Mouse (Mus musculus) cerebellum, adult 11 months (tissue): ENCODE measurements around the gene Fam222a.
A peak's percentile ranks its signal among the peaks of the same experiment; 100 is the strongest.

Experiments used
- DNase-seq: peaks from one replicate; pipeline ENCODE4 v3.0.0; 2022

The Fam222a gene

DNA sequence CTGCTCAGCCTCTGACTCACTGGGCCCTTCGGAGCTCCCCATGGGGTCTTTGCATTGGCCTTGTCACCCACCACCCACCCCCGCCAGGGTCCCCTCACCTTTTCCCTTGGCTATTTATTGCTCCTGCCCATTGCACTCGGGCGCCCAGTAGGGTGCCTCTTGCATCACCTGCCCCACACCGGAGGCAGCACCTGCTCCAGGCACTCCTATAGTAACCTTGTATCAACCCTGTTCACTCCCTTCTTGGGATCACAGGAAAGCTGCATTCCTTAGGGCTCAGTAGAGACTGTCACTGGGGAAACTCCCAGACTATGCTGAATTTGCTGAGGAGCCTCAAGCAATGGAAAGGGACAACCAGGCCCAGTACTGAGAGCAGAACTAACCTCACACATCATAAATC is 6.9 kb upstream of the Fam222a start:
- no peak for DNase-seq

DNA sequence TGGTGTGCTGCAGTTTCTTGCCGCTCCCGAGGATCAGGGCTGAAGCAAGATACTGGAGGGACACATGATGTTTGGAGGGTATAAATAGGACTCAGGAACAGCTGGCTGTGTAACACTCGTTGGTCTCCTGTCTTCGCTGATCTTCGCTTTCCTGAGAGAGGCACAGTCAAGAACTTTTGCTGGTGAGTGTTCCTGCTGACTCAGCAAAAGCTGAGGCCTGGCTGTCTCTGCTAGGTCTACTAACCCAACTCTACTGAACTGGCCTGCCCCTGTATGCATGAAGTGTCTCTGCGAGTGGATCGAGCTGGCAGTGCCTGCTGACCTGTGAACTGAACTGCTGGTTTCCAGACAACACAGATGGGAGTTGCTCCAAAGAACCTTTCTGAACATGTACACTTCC is 3.8 kb upstream of the Fam222a start:
- DNase-seq = no peak

DNA sequence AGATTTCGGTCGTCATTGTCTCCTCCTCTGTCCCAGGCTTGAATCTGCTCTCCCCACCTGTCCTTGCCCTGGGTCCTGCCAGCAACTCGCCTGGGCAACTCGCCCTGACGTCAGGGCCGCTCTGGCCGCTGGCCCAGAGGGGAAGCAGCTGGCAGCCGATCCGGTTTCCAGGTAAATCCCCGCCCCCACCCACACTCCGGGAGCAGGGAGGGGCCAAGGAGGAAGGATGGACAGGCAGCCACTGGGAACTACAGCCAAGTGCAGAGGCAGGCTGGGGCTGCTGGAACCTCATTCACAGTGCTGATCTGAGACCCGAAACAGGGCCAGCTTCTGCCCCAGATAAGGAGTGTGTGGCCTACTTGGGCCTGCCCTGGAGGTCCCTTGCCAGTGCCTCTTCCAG is 2.5 kb upstream of the Fam222a start:
- peak; percentile 53 for DNase-seq

DNA sequence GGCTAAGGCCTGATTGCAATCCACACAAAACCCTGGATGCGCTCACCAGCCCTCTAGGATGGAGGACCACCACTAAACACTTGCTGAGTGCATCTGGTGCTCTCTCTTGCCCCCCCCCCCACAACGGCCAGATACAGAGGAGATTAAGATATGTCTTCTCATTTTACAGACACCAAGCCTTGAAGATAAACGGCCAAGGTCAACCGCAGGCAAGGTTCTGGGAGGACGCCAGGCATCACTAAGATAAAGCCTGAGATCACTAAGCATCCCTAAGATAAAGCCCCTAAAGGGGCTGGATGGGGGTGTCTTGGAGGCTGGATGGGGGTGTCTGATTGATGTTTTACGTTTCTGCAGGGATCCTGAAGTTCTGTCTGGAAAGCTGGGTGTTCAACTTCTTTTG is 2.1 kb upstream of the Fam222a start:
- no peak for DNase-seq

DNA sequence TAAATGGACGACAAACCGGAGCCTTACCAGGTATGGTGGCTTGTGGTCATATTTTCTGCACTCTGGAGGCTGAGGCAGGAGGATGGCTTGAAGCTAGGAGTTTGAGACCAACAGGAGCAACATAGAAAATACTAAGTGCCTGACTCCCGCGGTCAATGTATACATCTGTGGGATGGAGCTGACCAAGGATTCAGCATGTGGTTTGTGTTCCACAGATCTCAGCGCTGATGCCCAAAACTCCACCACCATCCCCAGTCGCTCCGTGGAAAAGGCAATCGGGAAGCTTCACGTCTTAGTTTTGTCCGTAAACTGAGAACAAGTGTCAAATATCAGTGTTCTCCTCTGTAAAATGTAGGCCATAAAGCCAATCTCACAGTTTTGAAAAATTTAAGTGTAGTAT is 1.4 kb upstream of the Fam222a start:
- DNase-seq = no peak

DNA sequence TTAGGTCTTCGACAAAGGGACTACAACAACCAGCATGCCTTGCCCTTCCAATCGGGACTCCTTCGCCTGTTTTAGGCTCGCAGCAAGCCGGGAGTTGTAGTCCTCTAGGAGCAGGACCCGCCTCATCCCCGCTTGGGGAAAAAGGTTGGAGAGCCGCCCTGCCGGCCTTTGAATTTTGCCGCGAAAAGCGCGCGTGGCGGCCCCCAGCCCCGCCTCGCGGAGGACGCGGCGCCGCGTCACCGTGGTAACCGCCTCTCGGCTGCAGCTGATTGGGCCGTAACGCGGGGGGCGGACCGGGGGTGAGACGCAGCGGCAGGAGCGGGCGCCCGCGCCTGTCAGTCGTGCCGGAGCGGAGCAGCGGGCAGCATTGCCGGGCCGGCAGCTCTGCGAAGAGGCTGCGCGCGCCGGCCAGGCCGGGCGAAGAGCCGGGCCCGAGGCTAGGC is 720 bp upstream of the Fam222a start:
- peak; percentile 95 for DNase-seq

DNA sequence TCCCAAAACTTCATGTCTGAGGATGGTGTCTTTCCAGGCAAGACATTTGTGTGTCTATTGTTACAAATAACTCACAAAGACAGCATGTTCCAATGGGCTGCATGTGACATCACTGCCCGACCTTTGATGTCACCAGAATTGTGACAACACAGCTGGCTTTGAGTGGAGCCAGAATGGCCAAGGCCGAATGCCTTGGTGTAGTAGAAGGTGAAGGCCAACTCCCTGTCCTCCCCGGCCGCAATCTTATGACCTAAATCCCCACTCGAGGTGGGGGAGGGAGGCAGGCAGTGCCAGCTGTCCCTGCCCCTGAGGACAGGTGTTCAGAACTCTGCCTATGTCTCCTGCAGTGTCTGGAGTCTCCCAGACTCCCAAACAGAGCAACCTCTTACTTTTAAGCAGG is 1.0 kb downstream of the Fam222a start:
- peak; percentile 28 for DNase-seq

DNA sequence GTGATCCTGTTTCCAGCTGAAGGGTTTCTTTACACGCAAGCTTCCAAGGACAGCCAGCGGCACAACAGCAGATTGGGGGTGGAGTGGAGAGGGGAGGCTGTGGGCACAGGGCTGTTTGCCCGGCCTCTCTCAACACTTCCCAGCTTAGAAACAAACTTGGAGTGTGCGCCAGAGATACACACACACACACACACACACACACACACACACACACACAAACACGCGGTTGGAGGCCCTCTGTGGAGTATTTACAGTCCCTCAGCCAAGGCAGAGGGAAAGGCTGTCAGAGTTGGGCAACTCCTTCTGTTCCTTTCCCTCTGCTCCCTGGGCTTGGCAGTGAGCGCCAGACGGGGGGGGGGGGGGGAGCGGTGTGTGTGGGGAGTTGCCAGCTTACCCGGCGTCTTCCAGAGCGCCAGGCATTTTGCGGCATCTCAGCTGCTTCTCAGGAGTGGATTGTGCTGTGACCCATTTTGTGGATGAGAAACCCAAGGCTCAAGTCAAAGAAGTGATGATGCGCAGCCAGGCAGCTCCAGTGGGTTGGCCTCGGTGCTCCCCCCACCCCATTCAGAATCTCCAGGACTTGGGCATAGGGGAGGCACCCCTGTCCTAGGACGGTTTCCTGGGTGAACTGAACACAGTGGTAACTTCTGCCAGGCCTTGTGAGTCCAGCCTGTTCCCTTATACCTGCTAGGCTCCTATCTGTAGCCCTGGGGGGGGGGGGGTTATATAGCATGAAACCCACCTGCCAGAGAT is 2.3 kb downstream of the Fam222a start:
- peak; percentile 40 for DNase-seq

DNA sequence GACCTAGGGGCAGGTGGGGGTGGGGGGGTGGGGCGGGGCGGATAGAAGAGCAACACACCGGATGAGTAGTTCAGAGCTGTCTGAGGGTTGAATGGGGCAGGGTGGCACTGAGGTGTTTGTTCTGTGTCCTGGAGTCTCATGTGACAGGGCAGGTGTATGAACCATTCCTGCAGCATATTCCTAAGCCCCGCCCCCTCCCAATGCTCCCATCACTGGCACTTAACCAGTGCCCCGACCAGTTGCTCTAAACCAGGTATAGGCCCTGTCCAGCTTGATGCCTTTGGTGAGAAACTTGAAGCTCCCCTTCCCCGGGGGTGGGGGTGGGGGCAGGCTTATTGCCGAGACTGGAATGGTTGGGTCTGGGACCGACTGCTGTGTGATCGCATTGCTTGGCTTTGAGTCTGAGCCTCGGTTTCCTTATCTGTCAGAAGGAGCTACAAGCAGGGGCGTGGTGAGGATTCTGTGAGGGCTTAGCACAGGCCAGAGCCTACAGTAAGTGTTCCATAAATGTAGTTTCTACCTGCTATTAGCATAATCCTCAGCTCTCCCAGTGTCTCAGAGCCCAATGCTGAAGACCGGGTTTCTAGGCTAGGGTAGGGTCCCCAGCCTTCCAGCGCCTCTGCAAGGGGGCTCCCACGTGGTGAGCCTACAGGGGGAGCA is 3.1 kb downstream of the Fam222a start:
- DNase-seq = peak; percentile 37

DNA sequence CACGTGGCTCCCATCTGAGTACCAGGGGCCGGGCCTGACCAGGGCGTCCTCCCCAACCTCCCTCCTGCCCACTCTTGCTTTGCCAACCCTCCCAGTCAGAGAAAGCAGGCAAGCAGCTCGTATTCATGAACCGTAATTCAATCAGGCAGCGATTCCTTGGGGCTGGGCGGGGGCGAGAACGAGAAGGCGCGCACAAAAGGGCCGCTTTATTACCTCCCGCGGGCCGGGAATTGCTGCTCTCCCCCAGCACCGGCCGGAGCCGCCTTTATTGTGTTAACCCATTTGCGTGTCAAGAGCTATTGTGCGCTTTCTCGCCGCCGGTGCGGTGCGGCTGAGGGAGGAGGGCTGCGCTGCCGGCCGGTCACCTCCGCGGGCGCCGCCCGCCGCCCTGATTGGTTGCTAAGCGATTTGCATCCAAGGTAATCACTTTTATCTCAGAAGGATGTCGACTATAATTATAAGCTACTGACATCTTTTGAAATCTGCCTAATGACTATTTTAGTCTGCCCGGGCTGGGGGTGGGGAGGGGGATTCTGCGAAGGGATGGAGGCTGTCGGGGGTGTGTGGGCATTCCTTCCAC is 3.7 kb downstream of the Fam222a start:
- DNase-seq = no peak

DNA sequence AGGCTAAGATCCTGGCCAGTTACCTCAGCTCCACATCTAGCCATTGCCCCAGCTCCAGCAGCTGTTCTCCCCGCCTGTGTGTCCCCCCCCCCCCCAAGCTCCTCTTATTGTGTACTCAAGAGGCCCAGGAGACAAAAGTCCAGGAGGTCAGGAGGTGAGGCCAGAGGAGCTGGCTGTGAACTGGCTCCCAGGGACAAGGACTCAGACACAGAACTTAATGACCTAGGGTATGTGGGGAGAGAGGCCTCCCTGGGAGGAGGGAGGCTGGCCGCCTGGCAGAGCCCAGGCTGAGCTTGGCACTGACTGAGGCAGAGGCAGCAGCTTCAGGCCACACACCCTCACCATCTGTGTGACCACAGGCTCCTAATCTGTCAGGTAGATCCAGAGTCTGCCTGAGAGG is 5.2 kb downstream of the Fam222a start:
- no peak for DNase-seq

DNA sequence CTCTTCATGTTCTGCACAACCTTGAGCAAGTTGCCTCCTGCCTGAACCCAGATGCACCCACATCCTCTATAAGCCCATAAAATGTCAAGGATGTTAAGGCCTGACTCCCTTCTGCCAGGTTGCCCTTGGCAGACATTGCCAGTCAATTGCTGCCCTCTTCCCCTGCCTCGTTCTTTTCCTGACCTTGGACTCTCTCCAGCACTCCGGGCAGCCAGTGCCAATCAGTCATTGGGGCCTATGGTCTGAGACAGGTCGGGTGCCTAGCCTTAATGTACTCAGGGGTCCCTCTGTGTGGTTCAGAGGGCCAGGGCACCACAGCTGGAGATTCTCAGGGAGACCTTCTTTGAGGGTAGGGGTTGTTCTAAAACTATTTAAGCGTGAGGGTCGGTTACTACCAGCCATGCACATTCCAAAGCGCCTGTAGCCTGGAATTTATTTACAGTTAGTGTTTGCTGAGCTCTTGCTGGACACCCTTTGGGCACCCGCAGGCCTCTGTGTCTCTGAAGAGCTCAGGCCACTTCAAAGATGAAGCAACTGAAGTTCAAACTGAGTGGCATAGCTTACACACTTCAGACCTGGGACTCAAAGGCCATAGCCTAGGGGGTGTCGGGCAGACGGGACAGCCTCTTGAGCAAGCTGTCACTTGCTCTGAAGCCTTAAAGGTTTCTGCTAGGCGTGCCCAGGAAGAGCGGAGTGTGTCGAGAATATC is 6.3 kb downstream of the Fam222a start:
- DNase-seq = no peak

DNA sequence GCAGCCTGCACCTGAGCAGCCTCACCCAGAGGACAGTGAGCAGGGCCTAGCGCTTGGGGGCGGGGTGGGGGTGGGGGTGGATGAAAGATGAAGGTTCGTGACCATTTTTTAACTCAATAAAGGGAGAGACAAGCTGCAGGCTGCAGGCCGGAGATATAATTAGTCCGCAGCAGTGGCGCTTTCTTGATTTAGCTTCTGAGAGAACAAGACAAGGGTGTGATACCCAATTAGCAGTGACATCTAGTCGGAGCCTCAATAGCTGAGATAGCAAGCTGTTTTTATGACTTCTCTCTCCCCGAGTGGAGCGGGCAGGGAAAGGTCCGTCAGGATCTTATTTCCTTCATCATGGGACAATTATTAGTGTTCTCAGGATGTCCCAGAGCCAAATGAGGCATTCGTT is 7.2 kb downstream of the Fam222a start:
- no peak for DNase-seq

DNA sequence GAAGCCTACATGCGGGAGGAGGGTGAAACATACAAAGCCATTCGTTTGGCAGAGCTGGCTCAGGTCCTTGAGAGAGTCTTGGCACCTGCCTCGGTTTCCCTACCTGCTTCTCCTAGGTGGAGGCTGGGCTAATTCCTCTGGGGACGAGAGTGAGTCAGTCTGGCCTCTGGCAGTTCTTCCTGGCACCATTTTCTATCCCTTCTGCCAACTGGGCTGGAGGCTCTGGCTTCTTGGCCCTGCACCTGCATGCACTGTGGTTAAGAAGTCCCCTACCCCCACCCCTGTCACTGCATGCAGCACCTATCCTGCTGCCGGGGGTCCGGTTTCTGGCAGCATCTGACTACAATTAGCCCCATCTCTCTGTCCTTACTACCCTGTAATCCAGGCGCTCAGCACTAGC is 7.7 kb downstream of the Fam222a start:
- peak; percentile 39 for DNase-seq

DNA sequence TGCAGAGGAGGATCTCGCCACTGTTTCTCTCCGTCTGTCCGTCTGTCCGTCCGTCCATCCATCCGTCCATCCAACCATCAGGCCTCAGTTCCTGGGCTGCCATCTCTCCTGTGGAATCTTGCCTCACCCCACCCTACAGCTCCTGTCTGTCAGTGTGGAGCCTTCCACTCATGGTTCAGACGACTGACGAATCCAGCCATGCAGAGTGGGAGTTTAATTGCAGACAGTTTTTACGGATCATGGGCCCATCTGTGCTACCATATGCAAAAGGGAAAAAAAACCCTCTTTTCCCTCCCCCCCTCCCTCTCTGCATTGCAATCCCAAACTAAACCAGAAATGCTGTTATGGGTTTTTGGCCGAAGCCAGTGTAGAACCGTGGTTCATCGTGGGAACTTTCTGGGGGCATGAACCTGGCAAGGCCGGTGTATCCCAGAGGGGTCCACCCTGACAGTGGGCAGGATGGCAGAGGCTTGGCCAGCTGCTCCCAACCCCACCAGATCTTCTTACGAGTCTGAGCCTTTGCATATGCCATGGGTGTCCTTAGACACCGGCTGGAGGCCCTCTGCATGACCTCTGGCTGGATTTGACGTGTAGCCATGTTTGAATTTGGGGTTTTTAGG is 8.3 kb downstream of the Fam222a start:
- DNase-seq = no peak

DNA sequence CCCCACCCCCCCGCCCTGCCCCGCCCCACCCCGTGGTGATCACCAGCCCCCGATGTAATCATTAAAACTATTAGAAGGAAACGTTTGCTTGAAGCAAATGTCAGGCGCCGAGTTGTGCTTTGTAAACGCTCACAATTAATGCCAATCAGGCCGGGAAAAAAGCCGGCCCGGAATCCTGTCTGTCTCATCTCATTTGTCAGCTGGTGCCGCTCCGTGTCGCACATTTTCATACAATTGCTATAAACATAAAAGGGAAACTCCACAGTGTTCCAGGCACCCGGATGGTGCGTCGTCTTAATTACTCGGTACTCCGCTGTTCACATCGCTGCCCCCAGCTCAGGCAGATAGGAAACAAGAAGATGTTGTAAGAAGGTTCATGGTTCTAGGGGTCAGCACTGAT is 10.5 kb downstream of the Fam222a start:
- DNase-seq = no peak

DNA sequence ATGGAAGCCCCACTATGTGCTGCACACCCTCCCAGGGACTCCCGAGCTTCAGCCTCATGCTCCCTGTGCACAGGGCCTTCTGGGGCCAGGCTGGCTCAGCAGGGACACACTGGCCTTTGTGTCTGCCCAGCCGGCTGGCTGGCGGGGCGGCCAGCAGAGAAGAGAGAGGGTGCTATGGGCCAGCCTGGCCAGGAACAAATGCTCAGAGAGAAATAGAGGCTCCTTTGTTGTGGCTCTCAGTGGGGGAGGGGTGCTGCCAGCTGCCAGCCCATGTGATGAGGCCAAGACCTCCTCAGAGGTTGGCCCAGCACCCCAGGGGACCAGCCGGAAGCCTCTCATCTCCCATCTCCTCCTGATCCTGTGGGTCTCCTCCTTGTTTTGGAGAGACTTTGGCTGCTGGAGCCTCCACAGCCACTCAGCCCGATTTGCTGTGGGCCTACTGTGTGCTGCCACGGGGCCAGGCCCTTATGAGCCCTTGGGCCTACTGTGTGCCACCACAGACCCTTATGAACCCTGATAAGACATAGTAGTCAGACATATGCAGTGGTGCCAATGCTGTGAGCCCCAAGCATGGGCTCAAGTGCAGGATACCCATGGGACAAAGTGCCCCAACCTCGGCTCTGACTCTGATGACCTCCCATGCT is 12.0 kb downstream of the Fam222a start:
- no peak for DNase-seq

DNA sequence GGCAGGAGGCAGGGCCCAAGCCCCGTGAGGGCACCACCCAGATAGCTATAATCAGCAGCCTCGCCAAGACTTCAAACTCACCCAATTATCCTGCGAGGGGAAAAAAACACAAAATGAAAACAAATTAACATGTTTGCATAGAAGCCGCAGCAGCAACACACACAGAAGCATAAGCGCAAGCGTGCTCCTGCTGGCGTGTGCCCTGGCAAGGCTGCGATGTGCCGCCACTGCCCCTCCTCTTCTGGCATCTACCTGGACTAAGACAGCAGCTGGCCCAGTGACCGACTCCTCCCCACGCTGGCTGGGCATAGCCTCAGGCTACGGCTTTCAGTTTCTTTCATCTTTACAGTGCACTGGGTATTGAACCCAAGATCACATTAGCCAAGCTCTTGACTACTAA is 13.7 kb downstream of the Fam222a start:
- DNase-seq = no peak

DNA sequence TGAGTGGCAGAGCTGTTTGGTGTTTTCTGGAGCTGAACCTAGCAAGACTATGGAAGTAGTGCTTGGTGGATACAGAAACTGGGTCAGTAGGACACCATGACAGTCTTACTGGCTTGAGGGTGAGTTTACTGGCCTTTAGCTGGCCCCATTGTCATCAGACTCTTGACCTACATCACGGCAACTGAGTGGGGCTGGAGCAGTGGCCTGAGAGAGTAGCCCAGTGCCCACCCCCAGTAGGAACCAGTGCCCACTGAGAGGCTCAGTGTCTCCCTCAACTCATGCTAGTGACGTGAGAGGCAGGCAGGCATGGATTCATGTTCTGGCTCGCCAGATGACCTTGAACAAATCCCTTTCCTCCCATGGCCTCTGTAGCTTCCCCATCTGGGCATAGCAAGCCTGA is 15.2 kb downstream of the Fam222a start:
- DNase-seq = no peak

DNA sequence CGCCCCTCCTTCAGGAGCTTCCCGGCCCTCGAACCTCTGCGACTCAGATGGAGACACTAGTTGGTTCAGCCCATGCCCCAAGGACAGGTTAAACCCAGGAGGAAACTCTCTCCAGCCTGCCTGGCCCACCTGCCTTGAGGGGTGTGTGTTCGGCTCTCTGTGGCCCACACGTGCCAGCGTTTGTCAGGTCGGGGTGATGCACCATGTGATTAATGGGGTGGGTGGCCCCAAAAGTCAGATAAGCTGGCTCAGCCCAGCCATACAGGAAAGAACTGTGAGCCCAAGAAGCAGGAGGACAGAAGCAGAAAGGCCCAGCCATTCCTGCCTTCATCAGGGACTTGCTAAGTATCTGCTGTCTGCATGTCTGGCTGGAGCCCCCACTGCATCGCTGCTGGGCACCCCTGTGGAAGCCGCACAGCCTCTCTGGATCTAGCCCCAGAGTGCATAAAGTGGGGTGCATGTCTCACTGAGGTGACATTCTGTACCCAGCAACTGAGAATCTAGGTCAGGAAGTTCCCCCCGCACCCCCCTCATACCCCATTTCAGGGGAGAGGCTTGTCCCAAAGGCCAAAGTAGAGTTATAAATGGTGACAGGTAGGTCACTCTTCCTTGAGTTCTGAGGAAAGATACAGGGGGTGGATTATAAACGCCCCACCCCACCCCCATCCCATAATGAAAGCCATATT is 15.8 kb downstream of the Fam222a start:
- no peak for DNase-seq

DNA sequence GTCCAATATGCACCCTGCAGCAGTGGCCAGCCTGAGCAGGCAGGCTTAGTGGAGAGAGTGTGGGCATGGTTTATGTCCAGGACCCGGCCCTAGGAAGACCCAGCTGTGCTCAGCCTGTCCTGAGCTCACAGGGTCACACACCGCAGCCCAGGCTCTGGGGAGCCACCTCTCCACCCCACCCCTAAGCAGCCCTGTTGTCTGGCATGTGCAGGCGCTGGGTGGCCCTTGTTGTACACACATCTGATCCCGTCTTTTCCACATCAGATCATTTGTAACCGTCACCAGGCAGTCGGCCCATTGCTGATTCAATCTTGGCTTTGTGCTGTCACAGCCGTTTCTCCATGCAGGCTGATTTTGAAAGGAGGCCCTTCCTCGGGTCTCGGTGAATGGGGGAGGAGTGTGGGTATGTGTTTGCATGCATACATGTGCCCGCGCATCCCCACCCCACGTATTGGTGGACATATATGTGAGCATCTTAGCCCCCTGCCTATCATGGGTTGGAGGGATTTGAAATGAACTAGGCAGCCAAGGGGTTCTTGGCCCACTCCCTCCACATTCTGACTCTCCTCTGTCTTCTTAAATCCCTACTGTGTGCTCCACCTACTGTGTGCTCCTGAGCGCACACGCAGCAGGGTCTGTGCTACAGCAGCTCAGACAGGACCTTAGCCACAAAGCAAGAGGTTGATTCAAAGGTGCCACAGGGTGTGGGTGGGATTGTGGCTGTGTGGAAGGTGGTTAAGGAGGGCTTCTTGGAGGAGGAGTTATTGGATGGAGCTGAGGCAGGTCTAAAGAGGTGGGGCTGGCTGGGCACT is 16.7 kb downstream of the Fam222a start:
- DNase-seq = no peak
